In genomic region chr5:40780363-40780762, GRCm38 (mm10) we compare ENCODE assay signal across 20 mouse cellular contexts.
DNase-seq lines count a peak whose midpoint lies in the region; ATAC-seq and TF ChIP-seq lines count a peak whose summit lies in the region.
"Had no signal": no experiment of that assay in that cellular context is flagged by ENCODE, and none has a peak within 500 bp of the region (broad histone marks: within the 10 kb centered on the region; RNA-seq: fewer than 3 reads in every experiment).

No protein-coding gene starts in this region.

- H3K36me3 ChIP-seq in kidney, postnatal 0 days (ENCODE audit: insufficient read depth, low read length), result no peaks in the 10 kb centered on the region
- no peaks in the 10 kb centered on the region for H3K36me3 ChIP-seq in stomach, embryonic 14.5 days (ENCODE audit: control insufficient read depth, insufficient read depth, low read length)
- no peaks in the 10 kb centered on the region for H3K36me3 ChIP-seq in stomach, postnatal 0 days (ENCODE audit: control insufficient read depth, insufficient read depth, low read length)
- no peaks in the 10 kb centered on the region for H3K36me3 ChIP-seq in intestine, embryonic 15.5 days
- H3K36me3 ChIP-seq: embryonic facial prominence, embryonic 12.5 days; forebrain, embryonic 15.5 days had no signal

- no peak overlapping the region for H3K4me3 ChIP-seq in kidney, postnatal 0 days (replicated peaks; ENCODE audit: low read depth, low read length)
- H3K4me3 ChIP-seq in stomach, embryonic 14.5 days (ENCODE audit: low read depth, low read length), result no peak overlapping the region
- no peak overlapping the region for H3K4me3 ChIP-seq in stomach, postnatal 0 days (ENCODE audit: low read depth, low read length)
- no peak overlapping the region for H3K4me3 ChIP-seq in intestine, embryonic 15.5 days (replicated peaks)
- H3K4me3 ChIP-seq: embryonic facial prominence, embryonic 12.5 days; forebrain, embryonic 13.5 days; forebrain, embryonic 15.5 days had no signal

- no peak overlapping the region for H3K27ac ChIP-seq in kidney, postnatal 0 days
- H3K27ac ChIP-seq in stomach, embryonic 14.5 days (ENCODE audit: low read length), result no peak overlapping the region
- H3K27ac ChIP-seq in stomach, postnatal 0 days (replicated peaks), result no peak overlapping the region
- H3K27ac ChIP-seq in intestine, embryonic 15.5 days, result no peak overlapping the region
- H3K27ac ChIP-seq: embryonic facial prominence, embryonic 12.5 days; forebrain, embryonic 13.5 days; forebrain, embryonic 15.5 days had no signal

- DNase-seq in kidney, postnatal 0 days (ENCODE audit: low spot score), result no peak
- DNase-seq in kidney, adult 18-20 months, result no peak
- no peak for DNase-seq in stomach, postnatal 0 days (ENCODE audit: low spot score)
- DNase-seq in layer of hippocampus, adult 9-11 months, result no peak
- no peak for DNase-seq in spleen, postnatal 4 days (ENCODE audit: low spot score in 2 of 2)
- DNase-seq: adrenal gland, adult 2 months; adrenal gland, postnatal 10 days; adrenal gland, postnatal 25 days; cerebellum, adult 11 months; cerebellum, adult 18-20 months; cerebellum, adult 8-10 months; cerebellum, adult 9-11 months; cerebellum, postnatal 14 days; cerebellum, postnatal 36 days; embryo, embryonic 11 days had no signal

- no peaks in the 10 kb centered on the region for H3K27me3 ChIP-seq in kidney, postnatal 0 days (ENCODE audit: insufficient read depth, low read length)
- no peaks in the 10 kb centered on the region for H3K27me3 ChIP-seq in stomach, embryonic 14.5 days (ENCODE audit: control insufficient read depth, insufficient read depth, low read length)
- H3K27me3 ChIP-seq in stomach, postnatal 0 days (ENCODE audit: control insufficient read depth, insufficient read depth, low read length), result no peaks in the 10 kb centered on the region
- H3K27me3 ChIP-seq in intestine, embryonic 15.5 days (replicated peaks), result no peaks in the 10 kb centered on the region
- H3K27me3 ChIP-seq: embryonic facial prominence, embryonic 12.5 days; forebrain, embryonic 13.5 days; forebrain, embryonic 15.5 days had no signal

- no peak for TF ChIP-seq EP300 in stomach, postnatal 0 days (optimal IDR thresholded peaks at IDR 0.05)

- H3K9ac ChIP-seq in kidney, postnatal 0 days (ENCODE audit: low read depth, low read length), result no peak overlapping the region
- no peak overlapping the region for H3K9ac ChIP-seq in stomach, embryonic 14.5 days (replicated peaks; ENCODE audit: low read depth, low read length)
- H3K9ac ChIP-seq in stomach, postnatal 0 days (ENCODE audit: low read length), result no peak overlapping the region
- no peak overlapping the region for H3K9ac ChIP-seq in intestine, embryonic 15.5 days
- H3K9ac ChIP-seq: embryonic facial prominence, embryonic 12.5 days; forebrain, embryonic 13.5 days; forebrain, embryonic 15.5 days had no signal

- H3K4me2 ChIP-seq in kidney, postnatal 0 days (ENCODE audit: low read length), result no peak overlapping the region
- no peak overlapping the region for H3K4me2 ChIP-seq in stomach, embryonic 14.5 days (replicated peaks; ENCODE audit: low read depth, low read length)
- H3K4me2 ChIP-seq in stomach, postnatal 0 days (replicated peaks; ENCODE audit: low read depth), result no peak overlapping the region
- no peak overlapping the region for H3K4me2 ChIP-seq in intestine, embryonic 15.5 days (replicated peaks)
- H3K4me2 ChIP-seq: embryonic facial prominence, embryonic 12.5 days; forebrain, embryonic 13.5 days; forebrain, embryonic 15.5 days had no signal

- TF ChIP-seq CTCF in kidney, postnatal 0 days (IDR thresholded peaks at IDR 0.05; ENCODE audit: low read depth), result no peak
- no peak for TF ChIP-seq CTCF in stomach, postnatal 0 days (IDR thresholded peaks at IDR 0.05; ENCODE audit: low read depth)

- H3K9me3 ChIP-seq in kidney, postnatal 0 days (replicated peaks; ENCODE audit: low read length), result no peaks in the 10 kb centered on the region
- H3K9me3 ChIP-seq in stomach, embryonic 14.5 days (ENCODE audit: control insufficient read depth, low read depth, low read length), result no peaks in the 10 kb centered on the region
- no peaks in the 10 kb centered on the region for H3K9me3 ChIP-seq in stomach, postnatal 0 days (ENCODE audit: control insufficient read depth, low read length)
- H3K9me3 ChIP-seq in intestine, embryonic 15.5 days, result no peaks in the 10 kb centered on the region
- H3K9me3 ChIP-seq: embryonic facial prominence, embryonic 12.5 days; forebrain, embryonic 13.5 days; forebrain, embryonic 15.5 days had no signal

- WGBS in kidney, postnatal 0 days, result 37% methylated on average over 1 of the region's 1 CpGs
- WGBS in stomach, embryonic 14.5 days, result 18% methylated on average over 1 of the region's 1 CpGs
- 25% methylated on average over 1 of the region's 1 CpGs for WGBS in stomach, postnatal 0 days
- 22% methylated on average over 1 of the region's 1 CpGs for WGBS in intestine, embryonic 15.5 days

- H3K4me1 ChIP-seq in kidney, postnatal 0 days (replicated peaks; ENCODE audit: insufficient read depth, low read length), result no peaks in the 10 kb centered on the region
- H3K4me1 ChIP-seq in stomach, embryonic 14.5 days (ENCODE audit: control insufficient read depth, insufficient read depth, low read length), result no peaks in the 10 kb centered on the region
- no peaks in the 10 kb centered on the region for H3K4me1 ChIP-seq in stomach, postnatal 0 days (replicated peaks; ENCODE audit: control insufficient read depth, insufficient read depth)
- no peaks in the 10 kb centered on the region for H3K4me1 ChIP-seq in intestine, embryonic 15.5 days (replicated peaks)
- H3K4me1 ChIP-seq: embryonic facial prominence, embryonic 12.5 days; forebrain, embryonic 13.5 days; forebrain, embryonic 15.5 days had no signal

- ATAC-seq in kidney, postnatal 0 days (replicated peaks; ENCODE audit: low FRiP score, low read depth), result 0 out of 2 replicates have a peak, but pooled peaks have one; percentile 49
- ATAC-seq in stomach, embryonic 14.5 days (ENCODE audit: insufficient number of reproducible peaks, insufficient read depth, low FRiP score, low read depth), result peak; percentile 37; the same call in 1 of the 2 replicates
- ATAC-seq in stomach, postnatal 0 days (ENCODE audit: low FRiP score, low TSS enrichment), result no peak
- ATAC-seq in intestine, embryonic 15.5 days, result peak; percentile 39; the same call in 1 of the 2 replicates
- ATAC-seq: forebrain, embryonic 13.5 days; forebrain, embryonic 15.5 days had no signal
